Mouse (Mus musculus) liver, embryonic 12.5 days (tissue): ENCODE measurements around the gene Clec4a3. TPM values are rescaled to one million over a fixed set of nuclear protein-coding genes. Genes with fewer than 3 reads are reported as not detected.

Experiments used
- polyA plus RNA-seq: library from polyadenylated mRNA; unstranded; fragments of >200 nt; fragmentation: Nextera tagmentation; extraction: Ambion mirVana; gene quantifications from 2 replicates; pipeline ENCODE4 v1.2.1, GENCODE M21; 2016

The Clec4a3 gene
- polyA plus RNA-seq, 1 experiment from 2014 or later = 1.2 TPM

Other genes with a start within 250 kb of the Clec4a3 start
- gene Nanog, start 245.0 kb upstream of the Clec4a3 start, polyA plus RNA-seq = 0.12 TPM in 1 of 2 replicates, not detected in the other
- gene Slc2a3, start 150.9 kb upstream of the Clec4a3 start, polyA plus RNA-seq = 35.5 and 38.7 TPM in 2 replicates
- gene Foxj2, start 132.6 kb upstream of the Clec4a3 start, polyA plus RNA-seq = 2.0 and 2.4 TPM in 2 replicates
- gene C3ar1, start 96.4 kb upstream of the Clec4a3 start, polyA plus RNA-seq = 1.5 TPM in 2 replicates
- 28.3 and 32.9 TPM in 2 replicates for gene Necap1, start 78.0 kb upstream of the Clec4a3 start, polyA plus RNA-seq
- gene Clec4a1, start 30.7 kb upstream of the Clec4a3 start, polyA plus RNA-seq = 1.8 and 2.6 TPM in 2 replicates
- not detected in 2 replicates for gene Clec4a4, start 37.9 kb downstream of the Clec4a3 start, polyA plus RNA-seq
- gene Clec4b1, start 97.4 kb downstream of the Clec4a3 start, polyA plus RNA-seq = not detected in 2 replicates
- gene Clec4a2, start 153.9 kb downstream of the Clec4a3 start, polyA plus RNA-seq = 2.5 and 3.3 TPM in 2 replicates
- gene Clec4b2, start 220.4 kb downstream of the Clec4a3 start, polyA plus RNA-seq = not detected in 2 replicates